Mouse (Mus musculus): ENCODE results near the gene Tmem38b.

- no peak for TF ChIP-seq CTCF (conservative IDR thresholded peaks at IDR 0.05; ENCODE audit: insufficient read depth, insufficient read length, low read depth, low read length)
- TF ChIP-seq POLR2A (IDR thresholded peaks at IDR 0.05; ENCODE audit: low read depth, low read length): no peak
Measured at GRCm38 (mm10) chr4:53796865-53797772, 28.7 kb upstream of the Tmem38b start.

Data from kidney, adult 2 months (tissue).